Mouse (Mus musculus): Measurements from ENCODE around the gene Shld2. TPM values are rescaled to one million over a fixed set of nuclear protein-coding genes. Genes with fewer than 3 reads are reported as not detected.

Gene Shld2
- polyA plus RNA-seq, 1 experiment from 2014 or later, result 10.7 TPM

GRCm38 (mm10) chr14:34220426-34220825, 89.9 kb downstream of the Shld2 start:
- DNase-seq (no peak), ATAC-seq (ENCODE audit: insufficient read depth) (no peak)
- no peak overlapping the region for H3K27ac ChIP-seq (ENCODE audit: low read depth)
- 70% methylated on average over 5 of the region's 5 CpGs for WGBS
- no peak overlapping the region for H3K9ac ChIP-seq
- H3K27me3 ChIP-seq (ENCODE audit: insufficient read depth, low read length), result peaks cover 28% of the 10 kb centered on the region
- H3K4me3 ChIP-seq (ENCODE audit: low read depth, low read length), result no peak overlapping the region
- no peaks in the 10 kb centered on the region for H3K36me3 ChIP-seq (ENCODE audit: insufficient read depth)
- TF ChIP-seq CTCF (IDR thresholded peaks at IDR 0.05; ENCODE audit: low read depth), result no peak
- H3K4me2 ChIP-seq, result no peak overlapping the region; the same call in 1 of the 2 replicates
- no peaks in the 10 kb centered on the region for H3K9me3 ChIP-seq (ENCODE audit: low read depth, low read length)
- H3K4me1 ChIP-seq (ENCODE audit: insufficient read depth), result peaks cover 10% of the 10 kb centered on the region

GRCm38 (mm10) chr14:34219786-34220198, 90.5 kb downstream of the Shld2 start:
- Histone ChIP-seq H3K4me1 (ENCODE audit: insufficient read depth) (peaks cover 10% of the 10 kb centered on the region), H3K36me3 (ENCODE audit: insufficient read depth) (no peaks in the 10 kb centered on the region), H3K27me3 (ENCODE audit: insufficient read depth, low read length) (peaks cover 28% of the 10 kb centered on the region), H3K9ac (peak overlapping the region; percentile 6; the same call in 1 of the 2 replicates), H3K27ac (ENCODE audit: low read depth) (no peak overlapping the region), H3K9me3 (ENCODE audit: low read depth, low read length) (no peaks in the 10 kb centered on the region), H3K4me3 (ENCODE audit: low read depth, low read length) (peak overlapping the region; percentile 27), H3K4me2 (peak overlapping the region; percentile 61)
- DNase-seq (peak; percentile 24), ATAC-seq (ENCODE audit: insufficient read depth) (peak; percentile 39)
- 2% methylated on average over 29 of the region's 29 CpGs for WGBS
- no peak for TF ChIP-seq CTCF (IDR thresholded peaks at IDR 0.05; ENCODE audit: low read depth)

- no peak within 1 kb of the TSS for H3K27ac ChIP-seq (ENCODE audit: low read depth)
- H3K4me1 ChIP-seq (ENCODE audit: insufficient read depth), result peaks cover 10% of the 10 kb centered on the region
- no peaks in the 10 kb centered on the region for H3K36me3 ChIP-seq (ENCODE audit: insufficient read depth)
- no peak for DNase-seq
- H3K4me2 ChIP-seq, result peak within 1 kb of the TSS; percentile 61
- H3K9ac ChIP-seq, result peak within 1 kb of the TSS; percentile 6; the same call in 1 of the 2 replicates
- ATAC-seq (ENCODE audit: insufficient read depth), result no peak
- WGBS, result 40% methylated on average over 6 of the region's 6 CpGs
- H3K27me3 ChIP-seq (ENCODE audit: insufficient read depth, low read length), result peaks cover 28% of the 10 kb centered on the region
- H3K9me3 ChIP-seq (ENCODE audit: low read depth, low read length), result no peaks in the 10 kb centered on the region
- H3K4me3 ChIP-seq (ENCODE audit: low read depth, low read length), result peak within 1 kb of the TSS; percentile 27
- TF ChIP-seq CTCF (IDR thresholded peaks at IDR 0.05; ENCODE audit: low read depth), result no peak
Measured at GRCm38 (mm10) chr14:34219295-34219694, 91.0 kb downstream of the Shld2 start, which contains the start of gene Syt15. Gene Syt15 (plus strand): TSS chr14:34219595.

- Histone ChIP-seq H3K36me3 (ENCODE audit: insufficient read depth) (no peaks in the 10 kb centered on the region), H3K4me1 (ENCODE audit: insufficient read depth) (peaks cover 10% of the 10 kb centered on the region), H3K9ac (no peak overlapping the region), H3K27me3 (ENCODE audit: insufficient read depth, low read length) (peaks cover 26% of the 10 kb centered on the region), H3K9me3 (ENCODE audit: low read depth, low read length) (no peaks in the 10 kb centered on the region), H3K4me3 (ENCODE audit: low read depth, low read length) (no peak overlapping the region), H3K27ac (ENCODE audit: low read depth) (no peak overlapping the region), H3K4me2 (no peak overlapping the region)
- peak; percentile 89 for DNase-seq
- 53% methylated on average over 6 of the region's 6 CpGs for WGBS
- peak; percentile 79; the same call in 1 of the 2 replicates for ATAC-seq (ENCODE audit: insufficient read depth)
- no peak for TF ChIP-seq CTCF (IDR thresholded peaks at IDR 0.05; ENCODE audit: low read depth)
Measured at GRCm38 (mm10) chr14:34215451-34216127, 94.7 kb downstream of the Shld2 start.

- no peaks in the 10 kb centered on the region for H3K9me3 ChIP-seq (ENCODE audit: low read depth, low read length)
- 79% methylated on average over 4 of the region's 4 CpGs for WGBS
- no peak overlapping the region for H3K9ac ChIP-seq
- no peak overlapping the region for H3K4me2 ChIP-seq
- DNase-seq (no peak), ATAC-seq (ENCODE audit: insufficient read depth) (no peak)
- no peaks in the 10 kb centered on the region for H3K4me1 ChIP-seq (ENCODE audit: insufficient read depth)
- no peak overlapping the region for H3K4me3 ChIP-seq (ENCODE audit: low read depth, low read length)
- TF ChIP-seq CTCF (IDR thresholded peaks at IDR 0.05; ENCODE audit: low read depth), result no peak
- no peaks in the 10 kb centered on the region for H3K27me3 ChIP-seq (ENCODE audit: insufficient read depth, low read length)
- H3K27ac ChIP-seq (ENCODE audit: low read depth), result no peak overlapping the region
- no peaks in the 10 kb centered on the region for H3K36me3 ChIP-seq (ENCODE audit: insufficient read depth)
Measured at GRCm38 (mm10) chr14:34209942-34210341, 100.4 kb downstream of the Shld2 start.

- no peak overlapping the region for H3K27ac ChIP-seq (ENCODE audit: low read depth)
- no peaks in the 10 kb centered on the region for H3K36me3 ChIP-seq (ENCODE audit: insufficient read depth)
- ATAC-seq (ENCODE audit: insufficient read depth) (no peak), DNase-seq (no peak)
- H3K9ac ChIP-seq, result no peak overlapping the region
- H3K27me3 ChIP-seq (ENCODE audit: insufficient read depth, low read length), result no peaks in the 10 kb centered on the region
- TF ChIP-seq CTCF (IDR thresholded peaks at IDR 0.05; ENCODE audit: low read depth), result no peak
- H3K9me3 ChIP-seq (ENCODE audit: low read depth, low read length), result no peaks in the 10 kb centered on the region
- H3K4me2 ChIP-seq, result no peak overlapping the region
- H3K4me3 ChIP-seq (ENCODE audit: low read depth, low read length), result no peak overlapping the region
- 46% methylated on average over 4 of the region's 4 CpGs for WGBS
- no peaks in the 10 kb centered on the region for H3K4me1 ChIP-seq (ENCODE audit: insufficient read depth)
Measured at GRCm38 (mm10) chr14:34209080-34209479, 101.2 kb downstream of the Shld2 start.

GRCm38 (mm10) chr14:34208651-34209050, 101.6 kb downstream of the Shld2 start:
- no peak overlapping the region for H3K9ac ChIP-seq
- no peaks in the 10 kb centered on the region for H3K4me1 ChIP-seq (ENCODE audit: insufficient read depth)
- H3K36me3 ChIP-seq (ENCODE audit: insufficient read depth), result no peaks in the 10 kb centered on the region
- ATAC-seq (ENCODE audit: insufficient read depth) (no peak), DNase-seq (peak; percentile 77)
- H3K9me3 ChIP-seq (ENCODE audit: low read depth, low read length), result no peaks in the 10 kb centered on the region
- no peak overlapping the region for H3K4me3 ChIP-seq (ENCODE audit: low read depth, low read length)
- TF ChIP-seq CTCF (IDR thresholded peaks at IDR 0.05; ENCODE audit: low read depth), result peak; percentile 60
- H3K27ac ChIP-seq (ENCODE audit: low read depth), result no peak overlapping the region
- H3K4me2 ChIP-seq, result no peak overlapping the region
- H3K27me3 ChIP-seq (ENCODE audit: insufficient read depth, low read length), result no peaks in the 10 kb centered on the region
- 47% methylated on average over 2 of the region's 2 CpGs for WGBS

Data from lung, embryonic 14.5 days (tissue).